Mouse (Mus musculus) right cerebral cortex, postnatal 36 days (tissue): ENCODE measurements around the gene Fkbpl.

Experiments
- DNase-seq, 2 experiments: peaks; one replicate each; pipeline ENCODE4 v3.0.0; 2022; ENCODE audit warnings: low spot score in 2 of 2, mixed read lengths in 1 of 2

Fkbpl gene

DNA sequence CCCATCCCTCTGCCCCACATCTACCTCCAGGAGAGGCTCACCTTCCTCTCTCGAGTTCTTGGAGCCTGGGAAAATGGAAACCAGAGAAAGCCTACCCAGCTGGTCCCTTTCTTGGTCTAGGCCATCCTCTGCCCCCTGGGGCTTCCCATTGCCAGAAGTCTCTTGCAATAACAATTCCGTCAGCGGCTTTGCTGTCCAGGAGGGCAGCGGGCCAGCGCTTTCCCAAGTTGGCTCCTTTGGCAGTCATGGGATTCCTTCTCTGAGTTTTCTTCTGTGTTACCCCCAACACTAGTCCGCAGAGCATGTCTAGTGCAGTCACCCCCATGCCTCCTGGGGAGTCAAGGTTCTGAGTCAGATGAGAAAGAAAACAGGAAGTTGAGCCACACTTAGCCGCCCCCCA is 48.3 kb downstream of the Fkbpl start:
- DNase-seq = no peak
